Mouse (Mus musculus) cortical plate, adult 2 months (tissue): ENCODE measurements around the gene Bivm.

Experiments
- CTCF ChIP-seq: fragments of 200-500 bp; IDR thresholded peaks from 2 replicates; pipeline ENCODE4 v1.5.1; 2011; ENCODE audit warnings: mild to moderate bottlenecking, control low read depth, low read length; ENCODE audit not compliant: insufficient read depth; ENCODE audit errors: extremely low read depth
- POLR2A ChIP-seq: fragments of 200-500 bp; IDR thresholded peaks from 2 replicates; pipeline ENCODE4 v1.6.1; 2011; ENCODE audit warnings: mild to moderate bottlenecking, low read length, control low read depth; ENCODE audit not compliant: insufficient read depth; ENCODE audit errors: extremely low read depth

DNA sequence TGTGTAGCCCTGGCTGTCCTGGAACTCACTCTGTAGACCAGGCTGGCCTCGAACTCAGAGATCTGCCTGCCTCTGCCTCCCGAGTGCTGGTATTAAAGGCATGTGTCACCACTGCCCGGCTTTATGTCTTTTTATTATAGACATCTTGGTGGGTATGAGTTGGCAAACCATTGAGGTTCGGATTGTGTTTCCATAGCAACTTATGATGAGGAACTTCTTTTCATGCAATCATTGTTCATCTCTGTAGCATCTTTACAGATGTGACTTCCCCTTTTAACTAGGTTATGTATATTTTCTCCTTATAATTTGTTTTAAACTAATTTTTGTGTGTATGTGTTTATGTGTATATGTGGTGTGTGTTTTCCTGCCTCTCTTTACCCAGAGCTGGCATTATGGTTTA, 6.8 kb downstream of the Bivm start:
- TF ChIP-seq CTCF (no peak), POLR2A (no peak)
